Mouse (Mus musculus) c-Kit-positive CD71-positive TER-119-negative erythroid progenitor cells, embryonic 14.5 days (primary cell): ENCODE data around the gene Gm9745.
"Not testable (repeated sequence)": the region's sequence is repeated elsewhere in the genome, so short reads cannot be mapped to it uniquely, and the experiment has no call there.

Experiments used
- DNase-seq: peaks from one replicate; pipeline ENCODE4 v3.0.0-alpha.2; 2013; ENCODE audit warnings: low read depth

Gene Gm9745

DNA sequence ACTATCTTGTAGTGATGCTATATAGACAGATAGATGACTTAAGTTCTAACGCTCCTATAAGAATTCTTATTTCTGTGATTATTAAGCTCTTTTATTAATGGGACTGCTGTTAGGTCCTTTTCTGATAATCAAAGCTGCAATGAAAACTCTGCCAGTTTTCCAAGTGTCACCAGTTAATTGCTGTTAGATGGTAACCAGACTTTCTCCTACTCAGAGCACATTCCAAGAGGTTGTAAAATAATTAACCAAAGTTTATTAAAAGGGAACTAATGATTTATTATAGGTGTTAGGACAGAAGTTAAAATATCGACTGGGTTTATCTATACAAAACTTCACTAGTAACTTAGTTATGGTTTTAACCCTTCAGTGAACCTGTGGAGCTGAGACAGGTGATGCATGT is 42.0 kb downstream of the Gm9745 start:
- not testable (repeated sequence) for DNase-seq
